Mouse (Mus musculus) MEL (cell line): Measurements from ENCODE around the gene Cers6. TPM values are rescaled to one million over a fixed set of nuclear protein-coding genes. Genes with fewer than 3 reads are reported as not detected.

Experiments used
- DNase-seq: peaks from one replicate; pipeline ENCODE4 v3.0.0; 2011; ENCODE audit warnings: low read depth, low spot score
- H3K27ac ChIP-seq: 2 replicates; pipeline ENCODE4 v1.5.1; 2012; ENCODE audit warnings: low read depth, mild to moderate bottlenecking, control low read depth, low read length, moderate library complexity; ENCODE audit not compliant: control insufficient read depth
- H3K27me3 ChIP-seq, 2 experiments: fragments of 150-350 bp in 1 of 2; sonication (generic) in 1 of 2; 2 replicates each; pipeline ENCODE4 v1.6.1; 2012; ENCODE audit warnings: low read length in 2 of 2, mild to moderate bottlenecking in 2 of 2, improper control_type of control experiment in 1 of 2, moderate library complexity in 1 of 2; ENCODE audit not compliant: insufficient read depth in 2 of 2, control insufficient read depth in 1 of 2
- H3K36me3 ChIP-seq, 2 experiments: 2 replicates each; pipeline ENCODE4 v1.6.1; 2012 to 2014; ENCODE audit warnings: low read length in 2 of 2, improper control_type of control experiment in 1 of 2, inconsistent platforms in 1 of 2, mild to moderate bottlenecking in 1 of 2; ENCODE audit not compliant: insufficient read depth in 2 of 2, control insufficient read depth in 1 of 2
- H3K4me1 ChIP-seq, 2 experiments: fragments of 150-350 bp in 1 of 2; sonication (generic) in 1 of 2; 2 replicates each; pipeline ENCODE4 v1.6.1; 2012; ENCODE audit warnings: low read length in 2 of 2, improper control_type of control experiment in 1 of 2, mild to moderate bottlenecking in 1 of 2; ENCODE audit not compliant: insufficient read depth in 2 of 2, control insufficient read depth in 1 of 2
- H3K4me3 ChIP-seq, 2 experiments: fragments of 150-350 bp in 1 of 2; sonication (generic) in 1 of 2; 2 replicates each; pipeline ENCODE4 v1.5.1; 2012; ENCODE audit warnings: low read depth in 2 of 2, low read length in 2 of 2, mild to moderate bottlenecking in 2 of 2, moderate library complexity in 2 of 2, control low read depth in 1 of 2, improper control_type of control experiment in 1 of 2; ENCODE audit not compliant: control insufficient read depth in 1 of 2, insufficient read depth in 1 of 2
- H3K79me2 ChIP-seq: 2 replicates; pipeline ENCODE4 v1.6.1; 2012; ENCODE audit warnings: mild to moderate bottlenecking, low read length, moderate library complexity; ENCODE audit not compliant: control insufficient read depth, poor library complexity, insufficient read depth
- H3K9ac ChIP-seq: 2 replicates; pipeline ENCODE4 v1.6.1; 2012; ENCODE audit warnings: low read depth, mild to moderate bottlenecking, control low read depth, low read length, moderate library complexity; ENCODE audit not compliant: control insufficient read depth, poor library complexity, severe bottlenecking
- H3K9me3 ChIP-seq: fragments of 150-350 bp; sonication (generic); replicated peaks from 2 replicates; pipeline ENCODE4 v1.6.1; 2012; ENCODE audit warnings: mild to moderate bottlenecking, low read length, improper control_type of control experiment, moderate library complexity; ENCODE audit not compliant: insufficient read depth
- BHLHE40 ChIP-seq: IDR thresholded peaks from 2 replicates; pipeline ENCODE4 v1.6.1; 2012; ENCODE audit warnings: low read depth, mild to moderate bottlenecking, inconsistent platforms, low read length, improper control_type of control experiment, borderline replicate concordance
- CHD1 ChIP-seq: IDR thresholded peaks from 2 replicates; pipeline ENCODE4 v1.6.1; 2012; ENCODE audit warnings: low read depth, mild to moderate bottlenecking, inconsistent platforms, low read length, improper control_type of control experiment
- CHD2 ChIP-seq: IDR thresholded peaks from 2 replicates; pipeline ENCODE4 v1.6.1; 2011; ENCODE audit warnings: low read length, improper control_type of control experiment
- E2F4 ChIP-seq: IDR thresholded peaks from 2 replicates; pipeline ENCODE4 v1.6.1; 2011; ENCODE audit warnings: low read depth, low read length, improper control_type of control experiment, borderline replicate concordance
- ETS1 ChIP-seq: IDR thresholded peaks from 2 replicates; pipeline ENCODE4 v1.6.1; 2012; ENCODE audit warnings: low read depth, mild to moderate bottlenecking, inconsistent platforms, low read length, improper control_type of control experiment, moderate library complexity
- GABPA ChIP-seq: IDR thresholded peaks from 2 replicates; pipeline ENCODE4 v1.6.1; 2012; ENCODE audit warnings: low read depth, mild to moderate bottlenecking, inconsistent platforms, low read length, improper control_type of control experiment, moderate library complexity
- POLR2A ChIP-seq, 2 experiments: IDR thresholded peaks; 2 replicates each; pipeline ENCODE4 v1.6.1; 2011 to 2012; ENCODE audit warnings: low read length in 2 of 2, mild to moderate bottlenecking in 2 of 2, control low read depth in 1 of 2, improper control_type of control experiment in 1 of 2, low read depth in 1 of 2, moderate library complexity in 1 of 2; ENCODE audit not compliant: control insufficient read depth in 1 of 2, insufficient read depth in 1 of 2, poor library complexity in 1 of 2
- POLR2AphosphoS2 ChIP-seq: IDR thresholded peaks from 2 replicates; pipeline ENCODE4 v1.6.1; 2011; ENCODE audit warnings: low read length, improper control_type of control experiment
- RCOR1 ChIP-seq: IDR thresholded peaks from 2 replicates; pipeline ENCODE4 v1.6.1; 2012; ENCODE audit warnings: low read depth, mild to moderate bottlenecking, inconsistent platforms, low read length, improper control_type of control experiment
- SMC3 ChIP-seq: IDR thresholded peaks from 2 replicates; pipeline ENCODE4 v1.6.1; 2011; ENCODE audit warnings: low read depth, low read length, improper control_type of control experiment
- TAL1 ChIP-seq: IDR thresholded peaks from 2 replicates; pipeline ENCODE4 v1.6.1; 2012; ENCODE audit warnings: mild to moderate bottlenecking, inconsistent platforms, low read length, moderate library complexity, mixed read lengths
- TCF12 ChIP-seq: IDR thresholded peaks from 2 replicates; pipeline ENCODE4 v1.6.1; 2014; ENCODE audit warnings: low read depth, mild to moderate bottlenecking, inconsistent platforms, low read length, improper control_type of control experiment, moderate library complexity
- USF1 ChIP-seq: IDR thresholded peaks from 2 replicates; pipeline ENCODE4 v1.6.1; 2014; ENCODE audit warnings: low read depth, mild to moderate bottlenecking, inconsistent platforms, low read length, improper control_type of control experiment, moderate library complexity
- ZC3H11A ChIP-seq: IDR thresholded peaks from 2 replicates; pipeline ENCODE4 v1.6.1; 2012; ENCODE audit warnings: low read depth, mild to moderate bottlenecking, inconsistent platforms, low read length, improper control_type of control experiment
- ZKSCAN1 ChIP-seq: IDR thresholded peaks from 2 replicates; pipeline ENCODE4 v1.6.1; 2012; ENCODE audit warnings: low read depth, mild to moderate bottlenecking, inconsistent platforms, low read length, improper control_type of control experiment, moderate library complexity
- ZMIZ1 ChIP-seq: IDR thresholded peaks from 2 replicates; pipeline ENCODE4 v1.6.1; 2012; ENCODE audit warnings: low read depth, mild to moderate bottlenecking, inconsistent platforms, low read length, improper control_type of control experiment, moderate library complexity
- polyA plus RNA-seq, 2 experiments: library from polyadenylated mRNA; stranded (reverse) in 1 of 2; unstranded in 1 of 2; fragments of >175 nt in 1 of 2; fragments of >200 nt in 1 of 2; gene quantifications; 2 replicates each; pipeline versions ENCODE4 v1.2.1 to v1.2.4; 2012; ENCODE audit warnings: low replicate concordance in 2 of 2, low read depth in 1 of 2; ENCODE audit not compliant: insufficient read length in 2 of 2, insufficient read depth in 1 of 2, missing spikeins in 1 of 2
- total RNA-seq: library from RNA; depleted of rRNA; stranded (reverse); fragments of 300-350 nt; gene quantifications from 2 replicates; pipeline ENCODE4 v1.2.3, GENCODE M21; 2012

The Cers6 gene
- total and polyA plus RNA-seq, 3 experiments: not detected

DNA sequence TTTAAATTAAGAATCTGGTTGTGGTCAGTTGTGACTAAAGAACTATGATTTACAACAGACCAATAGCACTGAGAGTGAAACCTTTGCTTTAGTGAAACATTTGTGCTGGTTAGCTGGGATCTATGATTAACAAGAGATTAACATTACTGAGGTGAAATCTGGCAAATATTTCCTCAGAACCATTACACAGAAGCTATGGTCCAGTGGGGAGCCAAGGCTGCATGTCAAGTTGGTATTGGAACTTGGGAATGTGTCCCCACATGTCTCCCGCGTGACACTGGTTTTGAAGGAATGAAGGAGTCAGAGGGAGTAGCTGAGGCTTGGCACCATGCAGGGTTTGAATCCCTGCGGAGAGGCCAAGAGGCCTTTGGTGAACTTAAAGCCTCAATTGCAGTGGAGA is 90.5 kb downstream of the Cers6 start:
- Histone ChIP-seq H3K9me3 (no peaks in the 10 kb centered on the region), H3K4me1 (no peaks in the 10 kb centered on the region), H3K79me2 (no peaks in the 10 kb centered on the region), H3K36me3 (no peaks in the 10 kb centered on the region), H3K4me3 (no peak overlapping the region), H3K9ac (no peak overlapping the region), H3K27me3 (no peaks in the 10 kb centered on the region), H3K27ac (no peak overlapping the region)
- TF ChIP-seq BHLHE40: no peak
- DNase-seq: no peak

DNA sequence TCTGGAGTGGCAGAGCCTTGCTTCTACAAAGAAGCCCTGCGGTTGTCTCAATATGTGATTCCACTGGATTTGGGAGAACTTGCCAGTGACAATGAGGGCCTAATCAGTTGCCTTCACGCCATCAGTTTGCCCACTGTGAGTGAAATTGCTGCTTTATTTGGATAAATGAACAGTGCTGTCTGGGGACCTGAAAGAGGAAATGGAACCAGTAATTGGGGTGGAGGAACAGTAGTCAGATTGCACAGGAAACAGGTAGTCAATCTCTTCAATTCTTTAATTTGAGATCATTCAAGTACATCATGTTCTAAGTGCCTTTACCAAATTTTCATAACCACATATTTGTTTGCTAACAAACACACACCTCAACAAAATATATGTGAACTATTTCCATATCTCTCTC is 92.4 kb downstream of the Cers6 start:
- no peaks in the 10 kb centered on the region for H3K9me3 ChIP-seq
- H3K27me3 ChIP-seq: no peaks in the 10 kb centered on the region
- no peak overlapping the region for H3K4me3 ChIP-seq
- H3K36me3 ChIP-seq: no peaks in the 10 kb centered on the region
- H3K79me2 ChIP-seq: no peaks in the 10 kb centered on the region
- no peak for TF ChIP-seq POLR2AphosphoS2
- TF ChIP-seq ZC3H11A: no peak
- TF ChIP-seq, all 39 proteins: peak for 0
- Histone ChIP-seq H3K4me1 (no peaks in the 10 kb centered on the region), H3K27ac (no peak overlapping the region), H3K9ac (no peak overlapping the region)
- no peak for DNase-seq

DNA sequence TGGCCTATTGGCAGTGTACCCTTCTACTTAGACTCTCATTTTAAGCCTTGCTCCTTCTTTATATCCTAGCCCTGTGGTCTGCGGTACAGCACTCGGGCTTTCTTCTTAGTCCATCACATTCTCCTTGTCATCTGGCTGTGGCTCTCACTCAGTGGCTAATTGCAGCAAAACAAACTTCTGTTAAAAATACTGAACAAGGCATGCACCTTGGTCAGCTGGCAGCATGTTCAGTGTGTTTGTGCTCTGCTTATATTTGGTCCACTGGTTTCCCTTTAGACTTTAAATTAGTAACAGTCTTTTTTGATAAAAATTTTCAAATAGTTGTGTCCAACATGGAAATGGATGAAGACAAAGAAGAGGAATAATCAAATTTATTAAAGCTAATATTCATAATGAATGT is 94.3 kb downstream of the Cers6 start:
- no peaks in the 10 kb centered on the region for H3K36me3 ChIP-seq
- no peaks in the 10 kb centered on the region for H3K4me1 ChIP-seq
- no peaks in the 10 kb centered on the region for H3K79me2 ChIP-seq
- no peak for DNase-seq
- H3K4me3 ChIP-seq: no peak overlapping the region
- H3K27ac ChIP-seq: no peak overlapping the region
- TF ChIP-seq POLR2AphosphoS2 (no peak), E2F4 (no peak), ZMIZ1 (no peak), SMC3 (no peak), GABPA (no peak), ZKSCAN1 (no peak), CHD2 (no peak), ZC3H11A (no peak), ETS1 (no peak), USF1 (no peak), TCF12 (no peak), RCOR1 (no peak), CHD1 (no peak), POLR2A (IDR thresholded peaks at IDR 0.05; ENCODE audit: control insufficient read depth in 1 of 2, insufficient read depth in 1 of 2, low read depth in 1 of 2, low read length in 2 of 2, poor library complexity in 1 of 2) (no peak), TAL1 (no peak)
- no peaks in the 10 kb centered on the region for H3K9me3 ChIP-seq
- no peaks in the 10 kb centered on the region for H3K27me3 ChIP-seq
- H3K9ac ChIP-seq: no peak overlapping the region
